Mouse (Mus musculus): Measurements from ENCODE around the gene Proser1.

The Proser1 gene

GRCm38 (mm10) chr3:53463765-53464114, 274 bp downstream of the Proser1 start:
- in situ Hi-C loops (cut with MboI, MseI): loop anchor here (5.0 to 25.0 kb wide), 6 partner anchors 1201 to 1976 kb away; partner anchors contain the start of genes Alg5 (in 1 of the 2), Exosc8 (in 1 of the 2), Gm21958 (in 1 of the 2) and Rab33b (in 1 of the 2)

DNA sequence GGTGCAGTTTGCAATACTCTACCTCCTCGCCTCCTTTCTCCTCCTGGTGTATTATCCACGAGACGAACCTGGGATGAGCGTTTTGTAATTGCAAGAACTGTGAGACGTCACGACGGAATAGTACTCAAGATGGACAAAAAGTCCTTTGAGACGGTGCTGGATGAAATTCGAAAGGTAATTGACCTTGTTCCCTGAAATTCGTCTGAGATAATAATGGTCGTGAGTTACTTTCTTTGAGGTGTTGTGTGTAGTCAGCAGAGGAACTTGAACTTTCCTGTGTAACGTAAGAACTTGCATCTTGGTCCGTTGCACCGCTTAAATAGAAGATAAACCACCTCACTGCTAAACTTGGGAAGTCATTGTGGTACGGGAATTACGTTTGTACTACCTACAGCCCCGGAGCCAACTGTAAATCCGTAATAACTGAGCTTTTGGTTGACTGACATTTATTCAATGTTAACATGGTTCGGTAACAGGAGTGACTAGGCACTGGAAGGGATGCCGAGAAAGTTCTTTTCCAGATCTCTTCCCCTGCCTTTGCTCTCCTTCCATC, 756 bp downstream of the Proser1 start:
- in situ Hi-C loops (cut with MboI, MseI): loop anchor here (5.0 to 25.0 kb wide), 6 partner anchors 1202 to 1977 kb away; partner anchors contain the start of genes Alg5 (in 1 of the 2), Exosc8 (in 1 of the 2), Gm21958 (in 1 of the 2) and Rab33b (in 1 of the 2)

- in situ Hi-C loops (cut with MboI, MseI): loop anchor here (5.0 to 25.0 kb wide), 6 partner anchors 397 to 1978 kb away; partner anchors contain the start of genes Alg5 (in 1 of the 2), Exosc8 (in 1 of the 2), Gm21958 (in 1 of the 2) and Rab33b (in 1 of the 2)
Measured at GRCm38 (mm10) chr3:53465330-53465729, 1.9 kb downstream of the Proser1 start.

GRCm38 (mm10) chr3:53466481-53466880, 3.0 kb downstream of the Proser1 start:
- in situ Hi-C loops (cut with MboI, MseI): loop anchor here (5.0 to 25.0 kb wide), 6 partner anchors 396 to 1979 kb away; partner anchors contain the start of genes Alg5 (in 1 of the 2), Exosc8 (in 1 of the 2), Gm21958 (in 1 of the 2) and Rab33b (in 1 of the 2)

DNA sequence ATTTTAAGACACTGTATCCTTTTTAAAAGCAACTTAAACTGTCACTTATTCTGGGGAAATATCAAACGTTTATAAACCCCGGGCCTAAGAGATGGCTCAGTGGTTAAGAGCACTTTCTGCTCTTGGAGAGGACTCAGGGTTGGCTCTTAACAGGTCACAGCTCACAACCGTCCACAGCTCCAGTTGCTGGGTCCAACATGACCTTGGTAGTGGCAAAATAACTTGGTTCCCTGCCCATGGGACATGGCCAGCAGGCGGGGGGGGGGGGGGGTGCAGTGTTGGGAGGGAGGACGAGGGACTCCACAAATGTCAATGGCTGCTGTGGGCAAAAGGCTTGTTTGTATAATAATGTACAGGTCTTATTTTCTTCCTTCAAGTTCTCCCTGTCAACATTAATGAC, 3.9 kb downstream of the Proser1 start:
- in situ Hi-C loops (cut with MboI, MseI): loop anchor here (5.0 to 25.0 kb wide), 6 partner anchors 395 to 1980 kb away; partner anchors contain the start of genes Alg5 (in 1 of the 2), Exosc8 (in 1 of the 2), Gm21958 (in 1 of the 2) and Rab33b (in 1 of the 2)

- in situ Hi-C loops (cut with MboI, MseI): loop anchor here (5.0 to 25.0 kb wide), 7 partner anchors 393 to 1982 kb away; partner anchors contain the start of genes Alg5 (in 1 of the 2), Exosc8 (in 1 of the 2), Gm21958 (in 1 of the 2) and Rab33b (in 1 of the 2)
Measured at GRCm38 (mm10) chr3:53469650-53470049, 6.2 kb downstream of the Proser1 start.

DNA sequence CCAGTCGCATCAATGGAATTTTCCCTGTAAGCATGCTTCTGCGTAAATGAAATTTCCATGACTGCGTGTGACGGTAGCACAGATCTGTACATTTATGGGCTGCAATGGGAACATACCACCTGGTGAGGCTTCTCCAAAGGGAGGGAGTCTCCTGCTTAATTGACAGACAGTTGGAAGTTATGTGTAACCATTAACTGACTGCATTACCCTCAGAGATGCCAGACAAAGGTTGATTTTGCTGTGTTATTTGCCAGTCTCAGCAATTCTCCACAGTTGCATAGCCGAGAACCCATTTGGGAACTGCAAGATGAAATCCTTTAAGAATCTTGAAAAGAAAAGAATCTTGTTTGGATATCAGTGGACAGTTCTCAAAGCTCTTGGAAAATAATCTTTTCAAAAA, 8.6 kb downstream of the Proser1 start:
- in situ Hi-C loops (cut with MboI, MseI): loop anchor here (5.0 to 25.0 kb wide), 5 partner anchors 395 to 1985 kb away; partner anchors contain the start of genes Alg5 (in 1 of the 2), Exosc8 (in 1 of the 2), Gm21958 (in 1 of the 2) and Rab33b (in 1 of the 2)

DNA sequence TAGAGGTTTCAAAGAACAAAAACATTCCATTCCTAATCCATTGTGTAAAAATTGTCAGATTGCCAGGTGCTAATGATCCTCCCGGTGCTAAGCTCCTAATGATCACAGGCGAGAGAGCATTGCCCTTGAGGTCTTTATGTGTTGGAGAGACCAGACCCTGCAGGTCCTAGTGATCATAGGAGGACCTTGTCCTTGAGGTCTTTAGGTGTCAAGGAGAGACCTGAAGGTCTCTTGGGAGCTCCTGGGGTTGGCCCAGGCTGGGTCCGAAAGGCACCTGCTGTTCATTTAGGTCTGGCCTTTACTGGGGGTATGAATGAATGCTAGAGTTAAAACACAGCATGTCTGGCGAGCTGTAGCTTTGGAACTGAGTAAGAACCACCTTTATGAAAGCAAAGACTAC, 10.7 kb downstream of the Proser1 start:
- in situ Hi-C loops (cut with MboI, MseI): loop anchor here (5.0 to 25.0 kb wide), 5 partner anchors 393 to 1987 kb away; partner anchors contain the start of genes Alg5 (in 1 of the 2), Exosc8 (in 1 of the 2), Gm21958 (in 1 of the 2) and Rab33b (in 1 of the 2)

DNA sequence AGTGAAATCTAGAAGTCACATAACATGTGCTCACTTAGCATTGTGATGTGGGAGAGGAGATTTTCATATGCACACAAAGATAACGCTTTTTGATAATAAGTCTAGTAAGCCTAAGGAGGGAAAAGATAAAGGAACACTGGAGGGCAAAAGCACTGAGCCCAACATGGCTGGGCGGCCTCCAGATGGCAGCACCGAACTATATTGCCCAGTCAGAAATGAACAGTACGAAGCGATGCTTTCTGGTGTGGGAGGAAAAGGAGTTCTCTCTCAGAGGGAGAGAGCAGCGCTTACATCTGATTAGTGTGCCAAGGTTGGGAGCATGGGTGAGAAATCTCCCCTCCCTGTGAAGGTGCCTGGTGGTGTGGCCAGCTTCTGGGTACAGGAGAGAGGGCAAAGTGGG, 12.4 kb downstream of the Proser1 start:
- in situ Hi-C loops (cut with MboI, MseI): no loop called here

- in situ Hi-C loops (cut with MboI, MseI): no loop called here
Measured at GRCm38 (mm10) chr3:53477468-53477867, 14.0 kb downstream of the Proser1 start.

DNA sequence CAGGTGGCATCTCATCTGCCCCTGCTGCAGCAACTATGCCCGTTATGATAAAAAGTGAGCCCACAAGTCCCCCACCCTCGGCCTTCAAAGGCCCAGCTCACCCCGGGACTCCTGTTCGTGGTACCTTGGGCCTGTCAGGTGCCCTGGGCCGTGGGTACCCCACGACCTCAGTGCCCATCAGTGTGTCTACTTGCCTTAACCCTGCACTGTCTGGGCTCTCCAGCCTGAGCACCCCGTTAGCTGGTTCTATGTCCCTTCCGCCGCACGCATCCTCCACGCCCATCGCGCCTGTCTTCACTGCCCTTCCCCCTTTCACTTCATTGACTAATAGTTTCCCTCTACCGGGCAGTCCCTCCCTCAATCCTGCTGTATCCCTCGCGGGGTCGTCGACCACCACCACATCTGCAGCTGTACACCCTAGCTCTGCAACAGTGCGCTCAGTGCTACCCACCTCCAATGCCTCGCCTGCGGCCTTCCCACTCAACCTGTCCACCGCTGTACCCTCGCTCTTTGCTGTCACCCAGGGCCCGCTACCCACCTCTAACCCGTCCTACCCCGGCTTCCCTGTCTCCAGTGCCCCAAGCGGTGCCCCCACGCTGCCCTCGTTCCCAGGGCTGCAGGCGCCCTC, 15.1 kb downstream of the Proser1 start:
- in situ Hi-C loops (cut with MboI, MseI): no loop called here

GRCm38 (mm10) chr3:53483414-53484059, 20.1 kb downstream of the Proser1 start:
- in situ Hi-C loops (cut with MboI, MseI): no loop called here

DNA sequence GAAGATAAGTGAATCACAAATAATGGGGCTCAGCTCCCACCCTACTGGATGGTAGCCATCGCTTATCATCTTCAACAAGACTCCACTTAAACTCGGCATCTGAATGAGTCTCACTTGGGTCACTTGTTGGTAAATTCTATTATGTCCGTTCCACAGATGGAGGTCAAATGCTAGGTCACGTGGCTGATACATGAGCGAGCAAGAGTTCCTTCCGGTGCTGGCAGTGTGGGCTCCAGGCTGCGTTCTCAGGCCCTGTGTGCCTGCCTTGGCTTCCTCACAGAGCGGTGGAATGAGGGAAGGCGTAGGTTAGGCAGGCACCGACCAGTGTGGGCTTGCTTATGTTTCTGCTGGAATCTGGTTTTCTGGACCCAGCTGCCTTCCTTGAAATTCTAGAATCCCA, 23.1 kb downstream of the Proser1 start:
- in situ Hi-C loops (cut with MboI, MseI): no loop called here

DNA sequence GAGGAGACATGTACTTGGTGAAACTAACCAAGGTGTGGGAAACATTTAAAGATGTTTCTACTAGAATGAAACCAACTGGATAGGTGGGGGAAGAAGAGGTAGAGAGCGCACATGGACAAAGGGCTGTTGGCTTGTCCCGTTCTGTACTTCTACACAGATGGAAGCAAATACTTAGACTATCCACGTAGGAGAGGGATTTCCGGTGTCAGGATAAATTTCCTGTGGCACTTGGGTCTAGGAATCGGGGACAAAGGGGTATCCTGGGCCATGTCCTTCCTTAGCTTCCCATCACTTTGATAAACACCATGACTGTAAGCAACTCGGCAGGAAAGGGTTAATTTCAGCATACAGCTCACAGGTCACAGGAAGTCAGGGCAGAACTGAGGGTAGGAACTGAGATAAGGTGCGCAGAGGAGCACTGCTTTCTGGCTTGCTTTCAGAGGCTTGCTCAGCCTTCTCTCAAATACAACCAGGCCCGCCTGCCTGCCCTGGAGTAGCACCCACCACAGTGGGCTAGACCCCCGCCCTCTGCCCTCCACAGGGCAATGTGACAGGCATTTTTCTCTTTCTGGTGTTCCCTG, 23.6 kb downstream of the Proser1 start:
- in situ Hi-C loops (cut with MboI, MseI): no loop called here

- in situ Hi-C loops (cut with MboI, MseI): no loop called here
Measured at GRCm38 (mm10) chr3:53488353-53488752, 24.9 kb downstream of the Proser1 start, which contains the start of gene Stoml3. TSS of gene Stoml3 (plus strand) at chr3:53488653.

DNA sequence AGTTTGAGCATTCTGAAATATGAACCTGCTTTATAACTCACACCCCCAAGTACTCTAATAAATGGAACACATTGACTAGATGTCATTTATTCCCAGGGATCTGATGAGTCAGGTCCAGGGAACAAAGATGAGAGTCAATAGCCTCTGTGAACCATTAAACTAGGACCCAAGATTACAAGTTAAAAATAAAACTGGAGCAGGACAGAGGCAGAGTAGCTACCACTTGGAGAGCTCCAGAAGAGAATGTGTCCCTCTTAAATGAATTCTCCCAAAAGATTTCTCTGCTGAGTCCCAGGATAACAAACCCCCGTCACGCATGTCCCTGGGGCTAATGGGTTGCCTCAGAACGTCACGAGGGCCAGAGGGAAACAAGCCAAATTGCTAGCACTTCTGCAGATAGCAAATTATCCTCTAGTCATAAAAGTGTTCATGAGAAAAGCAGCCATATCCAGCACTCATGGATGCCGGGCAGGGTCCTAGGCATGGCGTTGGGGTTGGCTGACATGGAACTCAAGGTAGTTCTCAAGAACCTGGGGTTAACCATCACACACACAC, 35.0 kb downstream of the Proser1 start:
- in situ Hi-C loops (cut with MboI, MseI): no loop called here

DNA sequence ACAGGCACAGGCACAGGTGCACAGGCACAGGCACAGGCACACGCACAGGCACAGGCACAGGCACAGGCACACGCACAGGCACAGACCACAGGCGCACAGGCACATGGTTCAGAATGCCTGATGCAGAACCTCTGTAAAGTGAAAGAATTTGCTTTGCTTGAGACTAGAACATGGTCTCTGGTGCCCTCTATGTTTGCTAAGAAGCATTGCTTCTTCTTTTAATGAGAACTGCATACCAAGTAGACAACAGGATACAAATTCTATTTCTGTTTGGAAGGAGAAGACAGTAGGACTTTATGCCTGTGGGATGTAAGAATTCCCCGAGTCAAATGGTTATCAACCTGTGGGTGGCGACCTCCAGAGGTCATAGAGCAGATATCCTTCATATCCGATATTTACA, 39.0 kb downstream of the Proser1 start:
- in situ Hi-C loops (cut with MboI, MseI): no loop called here

- in situ Hi-C loops (cut with MboI, MseI): no loop called here
Measured at GRCm38 (mm10) chr3:53513096-53513495, 49.6 kb downstream of the Proser1 start.

DNA sequence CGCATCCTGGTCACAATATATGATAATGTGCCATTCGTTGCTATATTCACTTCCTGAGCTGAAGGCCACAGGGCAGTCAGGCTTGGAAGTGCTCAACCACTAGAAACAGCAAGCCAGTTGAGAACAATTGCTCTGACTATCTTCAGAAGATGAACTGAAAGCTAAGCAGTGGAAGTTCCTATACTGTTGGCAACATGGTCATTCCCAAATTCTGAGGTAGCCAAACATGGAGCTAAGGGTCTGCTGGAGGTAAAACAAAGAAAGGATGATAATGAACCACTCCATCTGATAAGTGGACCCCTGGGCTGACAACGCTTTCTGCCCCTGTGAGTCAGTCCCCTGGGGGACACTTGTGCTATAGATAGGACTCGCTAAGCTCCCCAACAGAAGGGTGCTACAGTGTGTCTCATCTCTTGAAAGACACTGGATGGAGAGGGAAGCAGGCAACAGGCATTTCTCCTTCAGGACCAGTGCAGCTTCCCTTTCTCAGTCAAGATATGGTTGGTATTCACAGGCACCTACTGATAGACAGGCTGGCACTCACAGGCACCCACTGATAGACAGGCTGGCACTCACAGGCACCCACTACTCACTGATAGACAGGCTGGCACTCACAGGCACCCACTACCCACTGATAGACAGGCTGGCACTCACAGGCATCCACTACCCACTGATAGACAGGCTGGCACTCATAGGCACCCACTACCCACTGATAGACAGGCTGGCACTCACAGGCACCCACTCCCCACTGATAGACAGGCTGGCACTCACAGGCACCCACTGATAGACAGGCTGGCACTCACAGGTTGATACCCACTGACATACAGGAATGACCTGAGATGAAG, 51.0 kb downstream of the Proser1 start:
- in situ Hi-C loops (cut with MboI, MseI): no loop called here

GRCm38 (mm10) chr3:53522794-53523193, 59.3 kb downstream of the Proser1 start:
- in situ Hi-C loops (cut with MboI, MseI): loop anchor here in 1 of 2 experiments (10.0 kb wide), 1 partner anchor 702 kb away; no protein-coding TSS in a partner anchor

Data from T-helper 17 cell (primary cell).